Comparison of ENCODE assay signal across 8 mouse cellular contexts in genomic region chr16:33922111-33923000, GRCm38 (mm10). TPM values are rescaled to one million over a fixed set of nuclear protein-coding genes. Genes with fewer than 3 reads are reported as not detected.
DNase-seq lines count a peak whose midpoint lies in the region; ATAC-seq and TF ChIP-seq lines count a peak whose summit lies in the region.

No protein-coding gene starts in this region.

- H3K27ac ChIP-seq in forebrain, embryonic 13.5 days, result no peak overlapping the region
- H3K27ac ChIP-seq in forebrain, embryonic 11.5 days (ENCODE audit: low read depth, low read length), result no peak overlapping the region
- peak overlapping the region; percentile 71 for H3K27ac ChIP-seq in liver, postnatal 0 days (ENCODE audit: low read depth)

- H3K4me3 ChIP-seq in forebrain, embryonic 13.5 days, result no peak overlapping the region
- H3K4me3 ChIP-seq in forebrain, embryonic 11.5 days (ENCODE audit: low read depth, low read length), result no peak overlapping the region
- H3K4me3 ChIP-seq in liver, postnatal 0 days (ENCODE audit: low read depth, low read length), result 0 out of 2 replicates have a peak overlapping the region, but pooled peaks have one; percentile 7

- no peaks in the 10 kb centered on the region for H3K9me3 ChIP-seq in forebrain, embryonic 13.5 days (replicated peaks)
- H3K9me3 ChIP-seq in forebrain, embryonic 11.5 days (ENCODE audit: control insufficient read depth, low read length), result no peaks in the 10 kb centered on the region
- H3K9me3 ChIP-seq in liver, postnatal 0 days (ENCODE audit: low read length), result no peaks in the 10 kb centered on the region

- ATAC-seq in forebrain, embryonic 13.5 days, result 0 out of 2 replicates have a peak, but pooled peaks have one; percentile 53
- ATAC-seq in forebrain, embryonic 11.5 days (replicated peaks; ENCODE audit: low FRiP score), result no peak
- ATAC-seq in liver, postnatal 0 days, result peak; percentile 76

- TF ChIP-seq EP300 in liver, postnatal 0 days (IDR thresholded peaks at IDR 0.05; ENCODE audit: low read depth), result no peak; the same call in 1 of the 2 replicates

- no peak for TF ChIP-seq CTCF in liver, postnatal 0 days (IDR thresholded peaks at IDR 0.05; ENCODE audit: low read depth)

- peaks cover 6% of the 10 kb centered on the region; the same call in 1 of the 2 replicates for H3K4me1 ChIP-seq in forebrain, embryonic 13.5 days
- 0 out of 2 replicates have a peak, but pooled peaks cover 1% of the 10 kb centered on the region for H3K4me1 ChIP-seq in forebrain, embryonic 11.5 days (replicated peaks; ENCODE audit: control insufficient read depth, insufficient read depth, low read length)
- H3K4me1 ChIP-seq in liver, postnatal 0 days (ENCODE audit: insufficient read depth), result peaks cover 30% of the 10 kb centered on the region

- H3K4me2 ChIP-seq in forebrain, embryonic 13.5 days, result no peak overlapping the region
- no peak overlapping the region for H3K4me2 ChIP-seq in forebrain, embryonic 11.5 days (ENCODE audit: low read depth, low read length, severe bottlenecking)
- peak overlapping the region; percentile 38 for H3K4me2 ChIP-seq in liver, postnatal 0 days (ENCODE audit: low read depth, low read length)

- DNase-seq in forebrain, embryonic 11.5 days (ENCODE audit: low spot score), result no peak
- peak; percentile 16 to 25 for DNase-seq in spleen, adult 18-20 months
- no peak for DNase-seq in spleen, adult 12 weeks (ENCODE audit: low spot score)
- DNase-seq in kidney, adult 11 months, result peak; percentile 60
- peak; percentile 41 for DNase-seq in liver, postnatal 0 days
- peak; percentile 25 for DNase-seq in thymus, postnatal 25 days
- DNase-seq in layer of hippocampus, adult 9-10 months (ENCODE audit: low spot score), result no peak

- H3K36me3 ChIP-seq in forebrain, embryonic 13.5 days (ENCODE audit: poor library complexity, severe bottlenecking), result no peaks in the 10 kb centered on the region
- H3K36me3 ChIP-seq in forebrain, embryonic 11.5 days (ENCODE audit: control insufficient read depth, insufficient read depth, low read length), result no peaks in the 10 kb centered on the region
- peaks cover 5% of the 10 kb centered on the region; the same call in 1 of the 2 replicates for H3K36me3 ChIP-seq in liver, postnatal 0 days (replicated peaks; ENCODE audit: insufficient read depth, low read length)

- 68% methylated on average over 18 of the region's 18 CpGs for WGBS in forebrain, embryonic 13.5 days
- WGBS in forebrain, embryonic 11.5 days, result 73% methylated on average over 18 of the region's 18 CpGs
- WGBS in liver, postnatal 0 days (ENCODE audit: insufficient replicate concordance), result 18% methylated on average over 18 of the region's 18 CpGs

- H3K9ac ChIP-seq in forebrain, embryonic 13.5 days, result no peak overlapping the region
- no peak overlapping the region for H3K9ac ChIP-seq in forebrain, embryonic 11.5 days (ENCODE audit: low read length)
- no peak overlapping the region; the same call in 1 of the 2 replicates for H3K9ac ChIP-seq in liver, postnatal 0 days (replicated peaks)

- no peaks in the 10 kb centered on the region for H3K27me3 ChIP-seq in forebrain, embryonic 13.5 days
- no peaks in the 10 kb centered on the region for H3K27me3 ChIP-seq in forebrain, embryonic 11.5 days (ENCODE audit: control insufficient read depth, insufficient read depth, low read length)
- no peaks in the 10 kb centered on the region for H3K27me3 ChIP-seq in liver, postnatal 0 days (ENCODE audit: insufficient read depth, low read length)

RNA-seq across cellular contexts. Expression of gene Umps, which starts 44.5 kb away (rescaled TPM):
- 40.4 and 46.8 TPM in 2 replicates for polyA plus RNA-seq in forebrain, embryonic 13.5 days (2015; fragmentation: Nextera tagmentation; extraction: Ambion mirVana)
- 77.4 and 79.9 TPM in 2 replicates for polyA plus RNA-seq in forebrain, embryonic 11.5 days (2014; fragmentation: Nextera tagmentation; extraction: Ambion mirVana)
- 16.7 and 18.6 TPM in 2 replicates for polyA plus RNA-seq in liver, postnatal 0 days (2015; fragmentation: Nextera tagmentation; extraction: Ambion mirVana)

Comparison
In these comparisons a context has a peak if more than half of its experiments do, and no peak if none do; other contexts are left out.
1. DNase-seq: peak in spleen, adult 18-20 months (2 of 2), kidney, adult 11 months (single experiment), liver, postnatal 0 days (single experiment) and thymus, postnatal 25 days (single experiment); none in forebrain, embryonic 11.5 days (single experiment), spleen, adult 12 weeks (single experiment) and layer of hippocampus, adult 9-10 months (single experiment).